Mouse (Mus musculus) heart, postnatal 0 days (tissue): ENCODE results near the gene Gm20441.

Experiments used
- CTCF ChIP-seq: IDR thresholded peaks from 2 replicates; pipeline ENCODE4 v1.5.1; 2016; ENCODE audit warnings: antibody characterized with exemption, control low read depth, low read depth
- EP300 ChIP-seq: IDR thresholded peaks from 2 replicates; pipeline ENCODE4 v1.6.1; 2016; ENCODE audit warnings: antibody characterized with exemption, low read depth

- TF ChIP-seq CTCF (no peak), EP300 (no peak)
These were observed 9.1 kb upstream of the Gm20441 start for GRCm38 (mm10) chr10:75789841-75790240.
